Mouse (Mus musculus) liver, embryonic 15.5 days (tissue): ENCODE measurements around the gene Rhox4d. TPM values are rescaled to one million over a fixed set of nuclear protein-coding genes. Genes with fewer than 3 reads are reported as not detected.
"Not testable (repeated sequence)": the region's sequence is repeated elsewhere in the genome, so short reads cannot be mapped to it uniquely, and the experiment has no call there.

ENCODE experiments used
- ATAC-seq: fragments of 200-750 bp; cut with Nextera tagmentation; 2 replicates; pipeline ENCODE4 v1.8.0; 2017; ENCODE audit warnings: moderate number of reproducible peaks, mild to moderate bottlenecking, moderate library complexity; ENCODE audit not compliant: insufficient read depth
- H3K27ac ChIP-seq: fragments of 300-500 bp; sonication (generic); replicated peaks from 2 replicates; pipeline ENCODE4 v1.5.1; 2015; ENCODE audit warnings: mild to moderate bottlenecking, inconsistent platforms
- H3K27me3 ChIP-seq: fragments of 300-500 bp; sonication (generic); 2 replicates; pipeline ENCODE4 v1.6.1; 2015; ENCODE audit warnings: mild to moderate bottlenecking, inconsistent platforms
- H3K36me3 ChIP-seq: fragments of 300-500 bp; sonication (generic); replicated peaks from 2 replicates; pipeline ENCODE4 v1.6.1; 2015; ENCODE audit warnings: moderate library complexity, mild to moderate bottlenecking, inconsistent platforms
- H3K4me1 ChIP-seq: fragments of 300-500 bp; sonication (generic); replicated peaks from 2 replicates; pipeline ENCODE4 v1.6.1; 2015; ENCODE audit warnings: inconsistent platforms
- H3K4me2 ChIP-seq: fragments of 300-500 bp; sonication (generic); 2 replicates; pipeline ENCODE4 v1.6.1; 2015; ENCODE audit warnings: moderate library complexity, mild to moderate bottlenecking, inconsistent platforms
- H3K4me3 ChIP-seq: fragments of 300-500 bp; sonication (generic); replicated peaks from 2 replicates; pipeline ENCODE4 v1.5.1; 2015; ENCODE audit warnings: mild to moderate bottlenecking, inconsistent platforms
- H3K9ac ChIP-seq: fragments of 300-500 bp; sonication (generic); 2 replicates; pipeline ENCODE4 v1.6.1; 2015; ENCODE audit warnings: moderate library complexity, mild to moderate bottlenecking, inconsistent platforms
- H3K9me3 ChIP-seq: fragments of 300-500 bp; sonication (generic); replicated peaks from 2 replicates; pipeline ENCODE4 v1.6.1; 2016; ENCODE audit warnings: inconsistent platforms
- WGBS: fragments of 180-500 bp; shearing (Covaris S2); methylation state at CpG from one replicate; pipeline ENCODE4 v1.1.7; 2015; ENCODE audit warnings: mixed read lengths; ENCODE audit not compliant: insufficient replicate concordance; 5-methylcytosine and 5-hydroxymethylcytosine counted together
- polyA plus RNA-seq: library from polyadenylated mRNA; unstranded; fragments of >200 nt; fragmentation: Nextera tagmentation; extraction: Ambion mirVana; gene quantifications from 2 replicates; pipeline ENCODE4 v1.2.1, GENCODE M21; 2015

Gene Rhox4d
- not detected in 2 replicates for polyA plus RNA-seq

DNA sequence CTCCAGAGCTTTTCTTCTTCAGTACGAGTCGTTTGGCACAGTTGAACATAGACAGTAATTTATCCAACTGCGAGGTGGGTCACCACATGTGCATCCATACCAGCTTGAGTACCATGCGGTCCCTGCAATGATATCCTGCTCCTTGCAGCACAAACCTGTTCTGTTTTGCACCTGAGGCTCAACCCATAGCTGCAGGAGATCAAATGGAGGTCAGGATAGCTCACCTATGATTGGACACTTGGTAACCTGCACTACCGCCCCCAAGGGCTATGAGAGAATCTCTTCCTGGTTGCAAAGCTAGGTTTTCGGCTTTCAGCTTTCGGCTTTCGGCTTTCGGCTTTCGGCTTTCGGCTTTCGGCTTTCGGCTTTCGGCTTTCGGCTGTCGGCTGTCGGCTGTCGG, at the start of gene Rhox4d:
Gene Rhox4d, plus strand, starts transcription at position 301 of the 400 bp plus-strand sequence.
- H3K9ac ChIP-seq, H3K27me3 ChIP-seq, H3K36me3 ChIP-seq, ATAC-seq, H3K4me3 ChIP-seq, H3K27ac ChIP-seq, H3K9me3 ChIP-seq, H3K4me2 ChIP-seq, H3K4me1 ChIP-seq: not testable (repeated sequence)
- WGBS: 77% methylated on average over 17 of the region's 18 CpGs

GRCm38 (mm10) chrX:37480037-37480436, 34.1 kb upstream of the Rhox4d start, which contains the start of gene Rhox4c:
Gene Rhox4c (plus strand): TSS chrX:37480337.
- WGBS: 71% methylated on average over 14 of the region's 14 CpGs
- H3K9me3 ChIP-seq, H3K4me3 ChIP-seq, H3K9ac ChIP-seq, H3K27me3 ChIP-seq, H3K4me2 ChIP-seq, ATAC-seq, H3K27ac ChIP-seq, H3K36me3 ChIP-seq, H3K4me1 ChIP-seq: not testable (repeated sequence)

GRCm38 (mm10) chrX:37530152-37530551, 16.0 kb downstream of the Rhox4d start, which contains the start of gene Rhox2e:
Gene Rhox2e (plus strand): TSS chrX:37530452.
- H3K4me1 ChIP-seq, H3K4me3 ChIP-seq, ATAC-seq, H3K27ac ChIP-seq, H3K36me3 ChIP-seq, H3K27me3 ChIP-seq, H3K9me3 ChIP-seq, H3K9ac ChIP-seq, H3K4me2 ChIP-seq: not testable (repeated sequence)
- WGBS: 71% methylated on average over 2 of the region's 8 CpGs

GRCm38 (mm10) chrX:37541719-37542118, 27.6 kb downstream of the Rhox4d start, which contains the start of gene Rhox3e:
Gene Rhox3e (plus strand): TSS chrX:37542019.
- H3K4me3 ChIP-seq, H3K9me3 ChIP-seq, ATAC-seq, H3K27me3 ChIP-seq, H3K27ac ChIP-seq, H3K9ac ChIP-seq, H3K4me2 ChIP-seq, H3K4me1 ChIP-seq, H3K36me3 ChIP-seq: not testable (repeated sequence)
- WGBS: no CpG with 5 or more reads among the region's 4 CpGs

DNA sequence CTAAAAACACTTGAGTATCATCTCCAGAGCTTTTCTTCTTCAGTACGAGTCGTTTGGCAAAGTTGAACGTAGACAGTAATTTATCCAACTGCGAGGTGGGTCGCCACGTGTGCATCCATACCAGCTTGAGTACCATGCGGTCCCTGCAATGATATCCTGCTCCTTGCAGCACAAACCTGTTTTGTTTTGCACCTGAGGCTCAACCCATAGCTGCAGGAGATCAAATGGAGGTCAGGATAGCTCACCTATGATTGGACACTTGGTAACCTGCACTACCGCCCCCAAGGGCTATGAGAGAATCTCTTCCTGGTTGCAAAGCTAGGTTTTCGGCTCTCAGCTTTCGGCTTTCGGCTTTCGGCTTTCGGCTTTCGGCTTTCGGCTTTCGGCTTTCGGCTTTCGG, 43.0 kb downstream of the Rhox4d start, which contains the start of gene Rhox4e:
Gene Rhox4e, plus strand, starts transcription at position 301 of the 400 bp plus-strand sequence.
- H3K9me3 ChIP-seq, H3K9ac ChIP-seq, H3K4me3 ChIP-seq, ATAC-seq, H3K27ac ChIP-seq, H3K36me3 ChIP-seq, H3K4me2 ChIP-seq, H3K27me3 ChIP-seq, H3K4me1 ChIP-seq: not testable (repeated sequence)
- 86% methylated on average over 10 of the region's 18 CpGs for WGBS

Other genes with a start within 250 kb of the Rhox4d start
- not detected in 2 replicates for gene Rhox4a, start 249.0 kb upstream of the Rhox4d start, polyA plus RNA-seq
- gene Rhox3a2, start 134.3 kb upstream of the Rhox4d start, polyA plus RNA-seq: not detected in 2 replicates
- not detected in 2 replicates for gene Rhox4a2, start 123.5 kb upstream of the Rhox4d start, polyA plus RNA-seq
- gene Rhox2b, start 102.3 kb upstream of the Rhox4d start, polyA plus RNA-seq: not detected in 2 replicates
- not detected in 2 replicates for gene Rhox4b, start 81.9 kb upstream of the Rhox4d start, polyA plus RNA-seq
- not detected in 2 replicates for gene Rhox2c, start 60.7 kb upstream of the Rhox4d start, polyA plus RNA-seq
- not detected in 2 replicates for gene Rhox3c, start 55.8 kb upstream of the Rhox4d start, polyA plus RNA-seq
- not detected in 2 replicates for gene Rhox4c, start 34.0 kb upstream of the Rhox4d start, polyA plus RNA-seq
- gene Rhox2d, start 20.9 kb upstream of the Rhox4d start, polyA plus RNA-seq: not detected in 2 replicates
- gene Rhox2e, start 16.1 kb downstream of the Rhox4d start, polyA plus RNA-seq: not detected in 2 replicates
- gene Rhox3e, start 27.7 kb downstream of the Rhox4d start, polyA plus RNA-seq: not detected in 2 replicates
- gene Rhox4e, start 43.1 kb downstream of the Rhox4d start, polyA plus RNA-seq: not detected in 2 replicates
- not detected in 2 replicates for gene Rhox2f, start 57.0 kb downstream of the Rhox4d start, polyA plus RNA-seq
- not detected in 2 replicates for gene Rhox3f, start 66.6 kb downstream of the Rhox4d start, polyA plus RNA-seq
- not detected in 2 replicates for gene Rhox4f, start 93.3 kb downstream of the Rhox4d start, polyA plus RNA-seq
- gene Rhox3g, start 114.3 kb downstream of the Rhox4d start, polyA plus RNA-seq: not detected in 2 replicates
- gene Rhox2g, start 129.1 kb downstream of the Rhox4d start, polyA plus RNA-seq: not detected in 2 replicates
- not detected in 2 replicates for gene Rhox4g, start 137.0 kb downstream of the Rhox4d start, polyA plus RNA-seq
- gene Rhox3h, start 154.4 kb downstream of the Rhox4d start, polyA plus RNA-seq: not detected in 2 replicates
- not detected in 2 replicates for gene Rhox2h, start 158.9 kb downstream of the Rhox4d start, polyA plus RNA-seq